Mouse (Mus musculus): ENCODE results near the gene Ada. TPM values are rescaled to one million over a fixed set of nuclear protein-coding genes. Genes with fewer than 3 reads are reported as not detected.
"Not testable (repeated sequence)": the region's sequence is repeated elsewhere in the genome, so short reads cannot be mapped to it uniquely, and the experiment has no call there.

Ada gene
- total RNA-seq, 2 experiments from 2014 or later, result 1.0 to 1.9 TPM

- DNase-seq (ENCODE audit: low spot score in 2 of 2), result no peak
Observed at GRCm38 (mm10) chr2:163699078-163699780, 50.8 kb downstream of the Ada start.

- DNase-seq (ENCODE audit: low spot score in 2 of 2), result no peak
Observed at GRCm38 (mm10) chr2:163697764-163698480, 52.1 kb downstream of the Ada start.

- DNase-seq (ENCODE audit: low spot score in 2 of 2), result no peak
Observed at GRCm38 (mm10) chr2:163696763-163697162, 53.3 kb downstream of the Ada start.

- DNase-seq (ENCODE audit: low spot score in 2 of 2), result no peak
Observed at GRCm38 (mm10) chr2:163693716-163694314, 56.2 kb downstream of the Ada start.

GRCm38 (mm10) chr2:163692873-163693612 lies 57.0 kb downstream of the Ada start:
- no peak for DNase-seq (ENCODE audit: low spot score in 2 of 2)

GRCm38 (mm10) chr2:163691846-163692605 lies 58.0 kb downstream of the Ada start:
- no peak for DNase-seq (ENCODE audit: low spot score in 2 of 2)

GRCm38 (mm10) chr2:163690409-163691304 lies 59.4 kb downstream of the Ada start:
- DNase-seq (ENCODE audit: low spot score in 2 of 2), result no peak

GRCm38 (mm10) chr2:163689771-163690170 lies 60.3 kb downstream of the Ada start:
- no peak for DNase-seq (ENCODE audit: low spot score in 2 of 2)

- DNase-seq (ENCODE audit: low spot score in 2 of 2), result not testable (repeated sequence)
Observed at GRCm38 (mm10) chr2:163688377-163688776, 61.7 kb downstream of the Ada start.

GRCm38 (mm10) chr2:163686886-163687285 lies 63.2 kb downstream of the Ada start:
- DNase-seq (ENCODE audit: low spot score in 2 of 2), result no peak

GRCm38 (mm10) chr2:163686233-163686632 lies 63.8 kb downstream of the Ada start:
- DNase-seq (ENCODE audit: low spot score in 2 of 2), result no peak

- peak; percentile 59 to 85 for DNase-seq (ENCODE audit: low spot score in 2 of 2)
Observed at GRCm38 (mm10) chr2:163685761-163686200, 64.3 kb downstream of the Ada start.

- DNase-seq (ENCODE audit: low spot score in 2 of 2), result peak in 1 of 2 experiments; percentile 44
Observed at GRCm38 (mm10) chr2:163685287-163685686, 64.8 kb downstream of the Ada start.

- no peak for DNase-seq (ENCODE audit: low spot score in 2 of 2)
Observed at GRCm38 (mm10) chr2:163682344-163682743, 67.7 kb downstream of the Ada start.

GRCm38 (mm10) chr2:163676745-163677144 lies 73.3 kb downstream of the Ada start:
- no peak for DNase-seq (ENCODE audit: low spot score in 2 of 2)
